23 mouse cellular contexts compared by ENCODE assay signal in the genomic region with DNA sequence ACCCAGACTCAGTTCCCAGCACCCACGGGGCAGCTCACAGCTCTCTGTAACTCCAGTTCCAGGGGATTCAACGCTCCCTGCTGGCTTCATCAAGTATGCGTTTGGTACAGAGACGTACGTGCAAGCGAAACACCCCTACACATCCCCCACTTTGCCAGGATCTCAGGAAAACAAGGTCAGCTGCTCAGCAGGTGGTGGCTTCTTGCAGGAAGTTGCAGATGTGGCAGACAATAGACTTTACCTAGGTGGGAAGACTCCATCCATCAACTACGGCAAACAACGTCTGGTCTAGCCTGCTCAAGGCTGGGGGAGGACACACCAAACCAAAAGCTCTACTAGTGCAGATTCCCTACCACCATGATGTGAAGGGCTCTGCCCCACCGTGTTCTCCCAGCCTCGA. TPM values are rescaled to one million over a fixed set of nuclear protein-coding genes. Genes with fewer than 3 reads are reported as not detected.
A peak's percentile ranks its signal among the peaks of the same experiment; 100 is the strongest.
DNase-seq lines count a peak whose midpoint lies in the region; TF ChIP-seq lines count a peak whose summit lies in the region.
"Had no signal": no experiment of that assay in that cellular context is flagged by ENCODE, and none has a peak within 500 bp of the region (broad histone marks: within the 10 kb centered on the region; RNA-seq: fewer than 3 reads in every experiment).

No protein-coding gene starts in this region.

- WGBS in heart, adult 2 months, result 76% methylated on average over 10 of the region's 10 CpGs

- H3K4me3 ChIP-seq in E14TG2a.4 (replicated peaks; ENCODE audit: low read length), result peak overlapping the region; percentile 46
- H3K4me3 ChIP-seq in ES-Bruce4 (ENCODE audit: low read depth, low read length), result no peak overlapping the region
- peak overlapping the region in 1 of 2 experiments; percentile 9; a peak in 1 of 4 replicates for H3K4me3 ChIP-seq in ES-E14 (ENCODE audit: insufficient read depth in 1 of 2, low read depth in 1 of 2, low read length in 2 of 2, poor library complexity in 1 of 2, severe bottlenecking in 1 of 2)
- H3K4me3 ChIP-seq in heart, adult 2 months, result no peak overlapping the region
- H3K4me3 ChIP-seq: embryonic facial prominence, embryonic 13.5 days; embryonic facial prominence, embryonic 15.5 days; erythroblast, embryonic 14.5 days; forebrain, embryonic 10.5 days; forebrain, embryonic 12.5 days had no signal

- TF ChIP-seq EP300 in ES-Bruce4 (IDR thresholded peaks at IDR 0.05; ENCODE audit: insufficient read depth, low read depth, low read length), result peak; percentile 100
- no peak for TF ChIP-seq EP300 in heart, adult 2 months (IDR thresholded peaks at IDR 0.05; ENCODE audit: insufficient read depth, low read depth, low read length)

- H3K9me3 ChIP-seq in E14TG2a.4 (ENCODE audit: low read length) (peaks cover 14% of the 10 kb centered on the region; the same call in 1 of the 2 replicates), ES-Bruce4 (replicated peaks; ENCODE audit: control insufficient read depth, insufficient read depth, low read length, poor library complexity, severe bottlenecking) (peaks cover 4% of the 10 kb centered on the region; the same call in 1 of the 2 replicates), ES-E14 (ENCODE audit: control insufficient read depth, insufficient read depth, low read depth, low read length) (no peaks in the 10 kb centered on the region)
- H3K9me3 ChIP-seq: embryonic facial prominence, embryonic 13.5 days; embryonic facial prominence, embryonic 15.5 days; forebrain, embryonic 12.5 days had no signal

- no peak overlapping the region for H3K9ac ChIP-seq in ES-Bruce4 (ENCODE audit: low read depth, poor library complexity, severe bottlenecking)
- H3K9ac ChIP-seq in ES-E14 (ENCODE audit: insufficient read depth, low read depth, low read length, poor library complexity, severe bottlenecking), result no peak overlapping the region; the same call in 1 of the 2 replicates
- no peak overlapping the region for H3K9ac ChIP-seq in heart, adult 2 months (ENCODE audit: low read depth, low read length)
- H3K9ac ChIP-seq: embryonic facial prominence, embryonic 13.5 days; embryonic facial prominence, embryonic 15.5 days; forebrain, embryonic 12.5 days had no signal

- TF ChIP-seq POLR2A in ES-Bruce4 (IDR thresholded peaks at IDR 0.05; ENCODE audit: insufficient read depth, low read length), result no peak
- no peak for TF ChIP-seq POLR2A in heart, adult 2 months (IDR thresholded peaks at IDR 0.05; ENCODE audit: insufficient read depth, low read depth, low read length)

- in situ Hi-C loops in ES-E14 (cut with MboI; ENCODE audit: low sequenced_read_pairs in 2 of 2, unreplicated experiment in 2 of 2), result no loop called here

- intact Hi-C loops in heart, adult 2 months (cut with DNase I), result no loop called here

- H3K27me3 ChIP-seq in E14TG2a.4 (ENCODE audit: insufficient read depth, low read length), result no peaks in the 10 kb centered on the region
- no peaks in the 10 kb centered on the region for H3K27me3 ChIP-seq in ES-Bruce4 (ENCODE audit: control insufficient read depth, insufficient read depth, low read length, poor library complexity, severe bottlenecking)
- H3K27me3 ChIP-seq in heart, adult 2 months (ENCODE audit: control insufficient read depth, insufficient read depth, low read length), result no peaks in the 10 kb centered on the region; the same call in 1 of the 2 replicates
- H3K27me3 ChIP-seq: embryonic facial prominence, embryonic 13.5 days; embryonic facial prominence, embryonic 15.5 days; forebrain, embryonic 12.5 days had no signal

- peak; percentile 19 for TF ChIP-seq CTCF in E14TG2a.4 (conservative IDR thresholded peaks at IDR 0.05; ENCODE audit: low read length)
- peak; percentile 17 for TF ChIP-seq CTCF in ES-Bruce4 (IDR thresholded peaks at IDR 0.05; ENCODE audit: low read depth, low read length)
- TF ChIP-seq CTCF in heart, adult 2 months (IDR thresholded peaks at IDR 0.05), result no peak

- peaks cover 71% of the 10 kb centered on the region for H3K4me1 ChIP-seq in E14TG2a.4 (replicated peaks; ENCODE audit: low read depth, low read length)
- H3K4me1 ChIP-seq in ES-Bruce4 (ENCODE audit: control insufficient read depth, insufficient read depth, low read length), result peaks cover 2% of the 10 kb centered on the region
- peaks cover 7 to 17% of the 10 kb centered on the region in 2 experiments for H3K4me1 ChIP-seq in ES-E14 (ENCODE audit: control insufficient read depth in 2 of 2, insufficient read depth in 2 of 2, low read length in 2 of 2, poor library complexity in 1 of 2)
- H3K4me1 ChIP-seq in heart, adult 2 months (ENCODE audit: control insufficient read depth, insufficient read depth, low read length), result no peaks in the 10 kb centered on the region
- H3K4me1 ChIP-seq: embryonic facial prominence, embryonic 13.5 days; embryonic facial prominence, embryonic 15.5 days; forebrain, embryonic 10.5 days; forebrain, embryonic 12.5 days had no signal

- DNase-seq in ES-E14 (ENCODE audit: low read depth, low spot score), result peak; percentile 88
- DNase-seq in WW6 (ENCODE audit: low read depth, low spot score), result peak; percentile 87
- no peak for DNase-seq in heart, adult 2 months
- DNase-seq in heart, adult 8-10 months (ENCODE audit: low spot score), result no peak
- DNase-seq in ovary, postnatal 36 days (ENCODE audit: low spot score), result no peak
- DNase-seq in adipocyte (ENCODE audit: low spot score), result no peak
- DNase-seq: adrenal gland, adult 2 months; adrenal gland, postnatal 10 days; adrenal gland, postnatal 25 days; cerebellum, adult 11 months; cerebellum, adult 18-20 months; cerebellum, adult 8-10 months; cerebellum, adult 9-11 months; cerebellum, postnatal 14 days; cerebellum, postnatal 36 days; embryo, embryonic 11 days had no signal

- H3K27ac ChIP-seq in ES-Bruce4 (ENCODE audit: insufficient read depth, low read length) (peak overlapping the region; percentile 94), ES-E14 (ENCODE audit: insufficient read depth, low read depth, low read length, poor library complexity, severe bottlenecking) (peak overlapping the region; percentile 94)
- H3K27ac ChIP-seq in heart, adult 2 months, result no peak overlapping the region
- H3K27ac ChIP-seq: embryonic facial prominence, embryonic 13.5 days; embryonic facial prominence, embryonic 15.5 days; forebrain, embryonic 10.5 days; forebrain, embryonic 12.5 days had no signal

- H3K36me3 ChIP-seq in E14TG2a.4 (ENCODE audit: insufficient read depth, low read length) (no peaks in the 10 kb centered on the region), ES-Bruce4 (ENCODE audit: control insufficient read depth, insufficient read depth, low read length, poor library complexity, severe bottlenecking) (no peaks in the 10 kb centered on the region), ES-E14 (ENCODE audit: control insufficient read depth, insufficient read depth, low read length, poor library complexity, severe bottlenecking) (no peaks in the 10 kb centered on the region)
- no peaks in the 10 kb centered on the region for H3K36me3 ChIP-seq in heart, adult 2 months (ENCODE audit: control insufficient read depth, insufficient read depth, low read length)
- H3K36me3 ChIP-seq: embryonic facial prominence, embryonic 13.5 days; embryonic facial prominence, embryonic 15.5 days; forebrain, embryonic 10.5 days; forebrain, embryonic 12.5 days had no signal

- no peaks in the 10 kb centered on the region for H3K79me2 ChIP-seq in heart, adult 2 months (replicated peaks; ENCODE audit: control insufficient read depth, insufficient read depth, low read length)

TF ChIP-seq in ES-E14, 5 proteins besides CTCF, POLR2A, EP300 and RAD21:
- TF ChIP-seq ZC3H11A (IDR thresholded peaks at IDR 0.05; ENCODE audit: borderline replicate concordance, low read depth, low read length) (no peak), HCFC1 (IDR thresholded peaks at IDR 0.05; ENCODE audit: borderline replicate concordance, insufficient read depth, low read length) (0 out of 2 replicates have a peak, but pooled peaks have one; percentile 28), ZNF384 (IDR thresholded peaks at IDR 0.05; ENCODE audit: low read depth, low read length) (no peak), CHD2 (IDR thresholded peaks at IDR 0.05; ENCODE audit: low read depth, low read length) (peak; percentile 15; the same call in 1 of the 2 replicates), MAFK (IDR thresholded peaks at IDR 0.05; ENCODE audit: insufficient read depth, low read depth, low read length) (0 out of 2 replicates have a peak, but pooled peaks have one; percentile 6)

RNA-seq across cellular contexts. Expression of gene Tgif1, which starts 47.3 kb away (rescaled TPM):
- polyA plus RNA-seq in ES-Bruce4 (2011; ENCODE audit: insufficient read depth, insufficient read length, low read depth, missing spikeins), result 218 and 227 TPM in 2 replicates
- total RNA-seq in ES-E14 (2012; rRNA removed), result 74.6 and 87.1 TPM in 2 replicates
- 1 to 10 TPM; 3.0 to 4.0 TPM for total RNA-seq in heart, adult 2 months (2021)
- polyA plus RNA-seq in heart, adult 2 months (2012; rRNA removed), result 8.6 and 14.0 TPM in 2 replicates
- total RNA-seq in heart, adult 8-10 months (2022), result 1 to 10 TPM; 2.8 to 4.8 (median 3.9) TPM

Comparison
In these comparisons a context has a peak if more than half of its experiments do, and no peak if none do; other contexts are left out.
1. DNase-seq: peak in ES-E14 (single experiment) and WW6 (single experiment); none in heart, adult 2 months (0 of 2), heart, adult 8-10 months (single experiment), ovary, postnatal 36 days (single experiment) and adipocyte (single experiment).
2. RNA of gene Tgif1, which starts 47.3 kb away (total RNA-seq): 74.6 to 87.1 TPM in ES-E14; 3.0 to 4.0 TPM in heart, adult 2 months and 2.8 to 4.8 TPM in heart, adult 8-10 months; every median in the first group is over 10 times any median in the second.